Mouse (Mus musculus) C2C12 (cell line): ENCODE data around the gene Zkscan3.

Experiments used
- CEBPB ChIP-seq: IDR thresholded peaks from one replicate; pipeline ENCODE4 v1.6.1; 2011; ENCODE audit warnings: low read depth, mild to moderate bottlenecking, control low read depth, moderate library complexity
- CTCF ChIP-seq: IDR thresholded peaks from one replicate; pipeline ENCODE4 v1.5.1; 2011; ENCODE audit not compliant: control insufficient read depth, insufficient read depth, insufficient read length
- FOSL1 ChIP-seq: IDR thresholded peaks from one replicate; pipeline ENCODE4 v1.8.0; 2011; ENCODE audit warnings: mild to moderate bottlenecking, low read length; ENCODE audit not compliant: poor library complexity, insufficient read depth, severe bottlenecking
- MAX ChIP-seq: IDR thresholded peaks from one replicate; pipeline ENCODE4 v1.6.1; 2011; ENCODE audit warnings: mild to moderate bottlenecking, control low read depth
- MYOD1 ChIP-seq: IDR thresholded peaks from one replicate; pipeline ENCODE4 v1.6.1; 2011; ENCODE audit warnings: low read depth; ENCODE audit not compliant: control insufficient read depth, insufficient read length
- MYOG ChIP-seq: IDR thresholded peaks from one replicate; pipeline ENCODE4 v1.6.1; 2011; ENCODE audit not compliant: control insufficient read depth, insufficient read length; ENCODE audit errors: extremely low read depth
- USF1 ChIP-seq: IDR thresholded peaks from one replicate; pipeline ENCODE4 v1.6.1; 2011; ENCODE audit warnings: low read depth, mild to moderate bottlenecking, control low read depth, moderate library complexity

GRCm38 (mm10) chr13:21401636-21402286 is 794 bp downstream of the Zkscan3 start:
- TF ChIP-seq CTCF (no peak), CEBPB (no peak), USF1 (no peak), MAX (no peak), MYOG (no peak), FOSL1 (no peak), MYOD1 (no peak)
